Mouse (Mus musculus): ENCODE data around the gene Usp50. TPM values are rescaled to one million over a fixed set of nuclear protein-coding genes. Genes with fewer than 3 reads are reported as not detected.

The Usp50 gene
- total and polyA plus RNA-seq, 2 experiments from 2014 or later = 0.14 to 2.1 TPM

GRCm38 (mm10) chr2:126792611-126793010 is 9.3 kb upstream of the Usp50 start:
- Histone ChIP-seq H3K27me3 (ENCODE audit: insufficient read depth, low read length) (no peaks in the 10 kb centered on the region), H3K4me1 (ENCODE audit: insufficient read depth) (no peaks in the 10 kb centered on the region), H3K27ac (ENCODE audit: low read depth, low read length) (no peak overlapping the region), H3K36me3 (ENCODE audit: insufficient read depth) (peaks cover 49% of the 10 kb centered on the region), H3K4me2 (ENCODE audit: low read depth) (no peak overlapping the region), H3K9me3 (ENCODE audit: low read length) (no peaks in the 10 kb centered on the region), H3K4me3 (ENCODE audit: low read depth, low read length) (no peak overlapping the region), H3K9ac (no peak overlapping the region)
- no peak for TF ChIP-seq CTCF (IDR thresholded peaks at IDR 0.05; ENCODE audit: low read depth)
- no peak for ATAC-seq
- no peak for DNase-seq
- 77% methylated on average over 5 of the region's 5 CpGs for WGBS

GRCm38 (mm10) chr2:126787721-126788342 is 4.6 kb upstream of the Usp50 start:
- no peak for DNase-seq

GRCm38 (mm10) chr2:126782433-126782832 is 837 bp downstream of the Usp50 start:
- peak; percentile 95 for ATAC-seq
- H3K27me3 ChIP-seq (ENCODE audit: insufficient read depth, low read length) = no peaks in the 10 kb centered on the region
- WGBS = 63% methylated on average over 3 of the region's 3 CpGs
- H3K9ac ChIP-seq = no peak overlapping the region
- H3K4me1 ChIP-seq (ENCODE audit: insufficient read depth) = no peaks in the 10 kb centered on the region
- H3K36me3 ChIP-seq (ENCODE audit: insufficient read depth) = no peaks in the 10 kb centered on the region
- DNase-seq = peak; percentile 89
- TF ChIP-seq CTCF (IDR thresholded peaks at IDR 0.05; ENCODE audit: low read depth) = peak; percentile 71
- H3K27ac ChIP-seq (ENCODE audit: low read depth, low read length) = no peak overlapping the region
- H3K4me3 ChIP-seq (ENCODE audit: low read depth, low read length) = no peak overlapping the region
- H3K4me2 ChIP-seq (ENCODE audit: low read depth) = no peak overlapping the region
- H3K9me3 ChIP-seq (ENCODE audit: low read length) = no peaks in the 10 kb centered on the region

More at GRCm38 (mm10) chr2:126787721-126788342, 4.6 kb upstream of the Usp50 start:
- H3K9ac ChIP-seq = no peak overlapping the region
- no peaks in the 10 kb centered on the region for H3K9me3 ChIP-seq (ENCODE audit: low read length)
- no peaks in the 10 kb centered on the region for H3K4me1 ChIP-seq (ENCODE audit: insufficient read depth)
- H3K27me3 ChIP-seq (ENCODE audit: insufficient read depth, low read length) = no peaks in the 10 kb centered on the region
- no peak for TF ChIP-seq CTCF (IDR thresholded peaks at IDR 0.05; ENCODE audit: low read depth)
- H3K4me3 ChIP-seq (ENCODE audit: low read depth, low read length) = no peak overlapping the region
- no peak overlapping the region for H3K27ac ChIP-seq (ENCODE audit: low read depth, low read length)
- WGBS = 32% methylated on average over 9 of the region's 9 CpGs
- peaks cover 20% of the 10 kb centered on the region for H3K36me3 ChIP-seq (ENCODE audit: insufficient read depth)
- peak; percentile 40; the same call in 1 of the 2 replicates for ATAC-seq
- no peak overlapping the region for H3K4me2 ChIP-seq (ENCODE audit: low read depth)

GRCm38 (mm10) chr2:126781478-126781877 is 1.8 kb downstream of the Usp50 start:
- no peak for DNase-seq
- H3K4me3 ChIP-seq (ENCODE audit: low read depth, low read length) = no peak overlapping the region
- no peak overlapping the region for H3K4me2 ChIP-seq (ENCODE audit: low read depth)
- no peak for TF ChIP-seq CTCF (IDR thresholded peaks at IDR 0.05; ENCODE audit: low read depth)
- no peaks in the 10 kb centered on the region for H3K9me3 ChIP-seq (ENCODE audit: low read length)
- no peak overlapping the region for H3K9ac ChIP-seq
- H3K27ac ChIP-seq (ENCODE audit: low read depth, low read length) = no peak overlapping the region
- 95% methylated on average over 1 of the region's 1 CpGs for WGBS
- ATAC-seq = no peak
- H3K27me3 ChIP-seq (ENCODE audit: insufficient read depth, low read length) = no peaks in the 10 kb centered on the region
- no peaks in the 10 kb centered on the region for H3K4me1 ChIP-seq (ENCODE audit: insufficient read depth)
- H3K36me3 ChIP-seq (ENCODE audit: insufficient read depth) = no peaks in the 10 kb centered on the region

DNA sequence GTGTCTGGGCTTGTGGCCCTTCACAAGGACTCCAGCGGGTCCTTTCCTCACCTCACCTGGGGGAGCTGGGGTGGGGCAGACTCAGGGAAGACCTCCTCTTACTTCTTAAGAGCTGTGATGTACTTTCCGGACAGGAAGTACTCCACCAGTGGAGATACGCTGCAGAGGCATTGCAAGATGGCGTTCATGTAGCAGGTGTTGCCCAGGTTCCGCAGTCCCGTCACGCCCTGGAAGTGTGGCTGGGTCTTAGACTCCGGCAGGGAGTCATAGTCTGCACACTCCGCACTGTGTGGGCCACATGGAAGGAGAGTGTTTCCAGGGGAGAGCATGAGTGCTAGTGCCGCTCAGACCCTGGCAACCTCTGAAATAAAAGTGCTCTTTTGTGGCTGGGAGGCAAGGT is 3.0 kb downstream of the Usp50 start:
- no peak for TF ChIP-seq CTCF (IDR thresholded peaks at IDR 0.05; ENCODE audit: low read depth)
- DNase-seq (no peak), ATAC-seq (no peak)
- Histone ChIP-seq H3K4me1 (ENCODE audit: insufficient read depth) (no peaks in the 10 kb centered on the region), H3K9me3 (ENCODE audit: low read length) (no peaks in the 10 kb centered on the region), H3K9ac (no peak overlapping the region), H3K27ac (ENCODE audit: low read depth, low read length) (no peak overlapping the region), H3K36me3 (ENCODE audit: insufficient read depth) (no peaks in the 10 kb centered on the region), H3K27me3 (ENCODE audit: insufficient read depth, low read length) (no peaks in the 10 kb centered on the region), H3K4me2 (ENCODE audit: low read depth) (no peak overlapping the region), H3K4me3 (ENCODE audit: low read depth, low read length) (no peak overlapping the region)
- 94% methylated on average over 10 of the region's 10 CpGs for WGBS

DNA sequence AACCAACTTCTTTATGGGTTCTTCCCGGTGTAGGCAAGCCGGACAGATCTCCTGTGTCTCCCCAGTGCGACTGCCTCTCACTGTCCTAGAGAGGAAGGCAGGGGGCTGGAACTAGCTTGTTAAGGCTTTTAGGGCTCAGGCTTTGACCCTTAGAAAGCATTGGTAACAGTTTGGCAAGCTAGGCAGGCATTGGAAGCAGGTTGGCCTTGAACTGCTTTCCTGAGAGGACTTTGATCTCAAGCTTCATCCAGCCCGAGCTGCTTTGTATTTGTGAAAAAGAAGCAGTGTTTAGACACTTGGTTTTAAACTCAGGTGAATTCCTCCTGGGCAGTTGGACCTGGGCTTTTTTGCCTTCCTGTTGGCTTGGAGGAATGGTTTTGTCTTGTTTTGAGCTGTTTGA is 4.5 kb downstream of the Usp50 start:
- no peaks in the 10 kb centered on the region for H3K36me3 ChIP-seq (ENCODE audit: insufficient read depth)
- H3K27ac ChIP-seq (ENCODE audit: low read depth, low read length) = no peak overlapping the region
- no peaks in the 10 kb centered on the region for H3K27me3 ChIP-seq (ENCODE audit: insufficient read depth, low read length)
- H3K4me1 ChIP-seq (ENCODE audit: insufficient read depth) = no peaks in the 10 kb centered on the region
- no peak overlapping the region for H3K4me2 ChIP-seq (ENCODE audit: low read depth)
- TF ChIP-seq CTCF (IDR thresholded peaks at IDR 0.05; ENCODE audit: low read depth) = no peak
- H3K9me3 ChIP-seq (ENCODE audit: low read length) = no peaks in the 10 kb centered on the region
- 82% methylated on average over 4 of the region's 4 CpGs for WGBS
- DNase-seq (no peak), ATAC-seq (no peak)
- H3K4me3 ChIP-seq (ENCODE audit: low read depth, low read length) = no peak overlapping the region
- H3K9ac ChIP-seq = no peak overlapping the region

DNA sequence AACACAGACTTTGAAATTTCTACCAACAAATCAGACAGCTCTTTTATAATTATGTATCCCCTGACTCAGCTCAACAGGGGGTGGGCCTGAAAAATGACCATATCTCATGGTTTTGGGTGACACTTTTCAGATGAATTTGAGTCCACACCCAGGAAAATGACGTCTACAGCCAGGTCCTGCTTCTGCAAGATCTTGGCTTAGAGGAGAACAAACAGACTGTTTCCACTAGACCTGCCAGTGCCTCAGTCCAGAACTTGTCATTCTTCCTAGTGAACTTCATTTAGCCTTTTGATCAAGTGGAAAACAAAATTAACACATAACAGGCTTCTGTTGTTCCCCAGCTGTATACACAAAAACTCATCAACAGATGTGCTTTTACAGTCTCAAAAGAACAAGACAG is 6.9 kb downstream of the Usp50 start:
- no peak for DNase-seq
- Histone ChIP-seq H3K4me1 (ENCODE audit: insufficient read depth) (no peaks in the 10 kb centered on the region), H3K4me2 (ENCODE audit: low read depth) (no peak overlapping the region), H3K4me3 (ENCODE audit: low read depth, low read length) (no peak overlapping the region), H3K36me3 (ENCODE audit: insufficient read depth) (no peaks in the 10 kb centered on the region), H3K27me3 (ENCODE audit: insufficient read depth, low read length) (no peaks in the 10 kb centered on the region), H3K27ac (ENCODE audit: low read depth, low read length) (no peak overlapping the region), H3K9ac (no peak overlapping the region), H3K9me3 (ENCODE audit: low read length) (no peaks in the 10 kb centered on the region)
- WGBS = 28% methylated on average over 1 of the region's 1 CpGs
- ATAC-seq = no peak
- TF ChIP-seq CTCF (IDR thresholded peaks at IDR 0.05; ENCODE audit: low read depth) = no peak
